Mouse (Mus musculus): ENCODE data around the gene Lzts2. TPM values are rescaled to one million over a fixed set of nuclear protein-coding genes. Genes with fewer than 3 reads are reported as not detected.

The Lzts2 gene
- polyA plus RNA-seq (2021; fragmentation: Nextera tagmentation): 12.8 and 21.9 TPM in 2 replicates
- long read RNA-seq, experiment 1, transcript Lzts2-202 (5 exons, 2,694 nt): major isoform, 66 of 127 reads
- long read RNA-seq, experiment 1, transcript Lzts2-201 (5 exons, 3,062 nt): minor isoform, 25 of 127 reads
- long read RNA-seq, experiment 1, partial matches to known transcripts: 16 of 127 reads
- long read RNA-seq, experiment 1, other reads (novel, unspliced or antisense): 20 of 127 reads
- long read RNA-seq, experiment 2, transcript Lzts2-202 (5 exons, 2,694 nt): major isoform, 8 of 20 reads
- long read RNA-seq, experiment 2, partial matches to known transcripts: 11 of 20 reads
- long read RNA-seq, experiment 2, other reads (novel, unspliced or antisense): 0 of 20 reads

DNA sequence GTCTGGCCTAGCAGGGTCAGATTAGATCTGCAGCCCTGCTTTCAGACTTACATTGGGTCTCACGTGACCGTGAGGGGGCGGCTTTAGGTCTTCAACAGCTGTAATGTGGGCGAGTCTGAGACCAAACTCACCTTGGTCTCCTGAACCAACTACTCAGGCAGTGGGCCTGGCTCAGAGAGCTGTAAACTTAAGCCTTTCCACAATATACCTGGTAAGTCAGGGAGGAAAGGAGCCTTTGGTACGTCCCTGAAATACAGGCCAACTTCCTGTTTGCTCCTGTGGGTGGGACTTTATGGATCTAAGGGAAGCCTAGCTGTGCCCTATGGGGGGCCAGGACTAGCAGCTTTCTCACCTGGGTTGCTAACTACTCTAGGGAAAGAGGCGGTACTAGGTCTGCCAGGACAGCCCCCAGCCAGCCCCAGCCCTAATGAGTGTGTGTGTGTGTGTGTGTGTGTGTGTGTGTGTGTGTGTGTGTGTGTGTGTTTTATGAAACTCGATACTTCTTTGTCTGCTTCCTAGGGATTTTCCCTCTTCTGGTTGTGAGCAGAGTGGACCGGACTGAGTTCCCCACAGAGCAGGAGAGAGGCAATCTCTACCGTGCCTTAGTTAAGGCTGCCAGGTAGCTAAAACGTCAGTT, at the start of gene Lzts2:
Gene Lzts2, plus strand, starts transcription at position 80 of the 637 bp plus-strand sequence.

DNA sequence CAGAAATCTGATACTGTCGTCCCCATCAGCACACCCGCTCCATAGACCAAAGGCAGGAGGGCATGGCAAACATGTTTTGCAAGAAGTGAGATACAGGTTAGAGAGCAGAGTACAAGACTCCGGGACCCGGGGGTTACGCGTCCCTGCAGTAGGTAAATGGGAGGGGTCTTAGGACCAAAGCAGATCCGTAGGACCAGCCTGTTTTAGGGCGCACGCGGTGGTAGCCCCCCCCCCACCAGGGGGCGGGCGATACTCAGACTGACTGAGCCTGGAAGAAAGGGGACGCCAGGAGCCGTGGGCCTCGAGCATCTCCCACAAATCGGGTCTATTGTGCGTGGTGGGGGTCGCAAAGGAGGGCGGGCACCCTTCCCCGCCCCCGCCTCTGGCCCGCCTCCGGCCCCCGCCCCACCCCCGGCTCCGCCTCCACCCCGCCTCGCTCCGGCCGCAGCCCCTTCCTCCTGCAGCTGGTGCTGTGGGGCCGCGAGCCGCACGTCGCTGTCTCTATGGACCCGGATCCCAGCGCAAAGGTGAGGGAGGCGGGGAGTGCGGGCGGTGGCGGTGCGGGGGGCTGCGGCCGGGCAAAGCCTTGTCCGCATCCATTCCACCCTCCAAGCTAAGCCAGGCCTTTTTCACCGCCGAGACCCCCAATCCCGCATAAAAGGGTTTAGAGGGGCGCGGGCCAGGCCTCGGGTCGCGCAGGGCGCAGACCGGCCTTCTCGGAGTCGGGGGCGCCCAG, 25.2 kb upstream of the Lzts2 start, which contains the start of gene Sema4g:
Gene Sema4g, plus strand, starts transcription at position 271 of the 736 bp plus-strand sequence.

DNA sequence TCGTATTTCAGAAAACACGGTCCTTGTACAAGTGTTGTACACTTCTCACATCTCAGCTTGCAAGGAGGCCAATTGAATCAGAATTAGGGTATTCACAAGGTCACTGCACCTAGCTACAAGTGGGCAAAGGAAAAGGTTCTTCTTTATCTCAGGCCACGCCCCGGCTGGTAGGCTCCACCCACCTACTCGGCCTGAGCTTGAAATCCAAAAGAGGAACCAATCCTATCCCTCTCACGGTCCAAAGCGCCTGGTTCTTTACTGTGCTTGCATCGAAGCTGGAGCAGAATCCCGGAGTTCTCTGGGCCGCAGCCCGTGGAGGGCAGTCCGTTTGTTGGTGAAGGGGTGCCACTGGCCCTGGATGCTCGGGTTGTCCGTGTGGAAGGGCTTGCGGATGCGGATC, 8.8 kb upstream of the Lzts2 start, which contains the start of gene Twnk:
Gene Twnk, plus strand, starts transcription at position 220 of the 400 bp plus-strand sequence.

DNA sequence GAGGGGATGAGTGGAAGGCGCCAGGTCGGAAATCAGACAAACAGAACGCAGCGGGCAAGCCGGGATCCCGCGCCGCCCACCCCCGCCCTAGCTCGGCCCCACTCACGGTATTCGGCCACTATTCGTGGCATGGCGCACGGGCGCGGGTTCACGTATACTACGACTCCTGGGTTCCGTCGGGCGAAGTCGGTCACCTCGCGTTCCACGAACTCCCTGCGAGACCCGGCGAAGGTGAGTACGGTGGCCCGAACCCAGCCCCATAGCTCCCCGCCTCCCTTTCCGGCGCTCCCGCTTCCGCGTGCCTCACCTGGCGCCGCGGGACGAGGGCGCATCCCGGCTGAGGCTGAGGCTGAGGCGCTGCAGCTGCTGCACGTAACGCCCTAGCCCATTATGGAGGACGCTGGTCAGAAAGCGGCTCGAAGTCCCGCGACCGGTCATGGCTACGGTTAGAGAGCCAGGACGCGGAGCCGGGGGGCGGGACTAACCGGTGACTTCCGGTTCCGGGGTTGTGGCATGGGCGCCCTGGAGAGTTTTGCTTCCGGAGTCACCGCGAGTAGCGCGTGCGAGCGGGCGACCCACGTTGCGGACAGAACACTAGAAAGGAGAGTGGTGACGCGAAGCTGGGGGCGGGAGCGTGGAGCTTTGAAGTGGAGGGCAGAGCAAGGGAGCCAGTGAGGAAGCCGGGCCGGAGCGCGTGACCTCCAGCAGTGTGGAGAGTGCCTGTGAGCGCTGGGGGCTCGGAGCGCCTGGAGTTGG, 8.1 kb upstream of the Lzts2 start, which contains the start of gene Mrpl43:
Gene Mrpl43, minus strand, starts transcription at position 486 of the 756 bp plus-strand sequence.

DNA sequence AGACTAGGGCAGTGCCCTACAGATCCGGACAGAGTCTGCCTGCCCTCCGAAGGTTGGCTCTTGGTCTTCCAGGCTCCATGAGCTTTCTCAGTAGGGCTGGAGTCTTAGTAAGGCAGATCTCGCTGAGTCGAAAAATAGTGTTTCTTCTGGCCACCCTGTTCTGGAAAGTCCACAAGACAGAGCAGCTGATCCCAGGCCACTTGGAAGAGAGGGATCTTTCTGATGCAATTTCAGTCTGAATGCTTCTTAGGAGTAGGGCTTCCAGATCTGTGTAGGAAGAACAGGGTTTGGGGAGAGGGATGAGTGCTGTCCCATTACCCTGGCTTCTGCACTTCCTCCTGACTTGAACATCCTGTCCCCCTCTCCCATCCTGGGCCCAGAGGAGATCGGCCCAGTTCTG, 31.4 kb downstream of the Lzts2 start, which contains the start of gene Pdzd7:
Gene Pdzd7, minus strand, starts transcription at position 67 of the 400 bp plus-strand sequence.

DNA sequence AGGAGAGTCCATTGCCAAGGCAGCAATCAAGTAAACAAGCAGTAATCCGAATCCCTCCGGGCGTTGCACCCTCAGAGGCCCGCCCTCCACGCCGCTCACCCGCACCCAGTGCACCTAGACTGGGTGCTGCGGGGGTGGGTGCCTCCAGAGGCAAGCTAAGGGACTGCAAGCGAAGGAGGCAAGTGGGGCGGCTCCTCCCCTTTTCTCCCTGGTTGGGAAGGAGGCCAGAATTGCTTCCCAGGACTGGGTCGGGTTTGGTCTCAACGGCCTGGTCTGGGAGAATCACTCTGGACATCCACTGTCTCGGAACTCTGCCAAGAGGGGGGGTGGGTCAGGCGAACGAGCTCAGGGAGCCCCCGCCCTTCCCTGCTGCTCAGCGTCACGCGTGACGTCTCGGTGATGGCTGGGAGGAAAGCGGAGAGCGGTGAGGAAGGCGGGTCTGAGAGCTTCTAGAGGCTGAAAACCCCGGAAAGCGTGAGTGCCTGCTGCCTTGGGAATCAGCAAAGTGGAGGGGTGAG, 33.3 kb downstream of the Lzts2 start, which contains the start of gene Sfxn3:
Gene Sfxn3, plus strand, starts transcription at position 87 of the 518 bp plus-strand sequence.

DNA sequence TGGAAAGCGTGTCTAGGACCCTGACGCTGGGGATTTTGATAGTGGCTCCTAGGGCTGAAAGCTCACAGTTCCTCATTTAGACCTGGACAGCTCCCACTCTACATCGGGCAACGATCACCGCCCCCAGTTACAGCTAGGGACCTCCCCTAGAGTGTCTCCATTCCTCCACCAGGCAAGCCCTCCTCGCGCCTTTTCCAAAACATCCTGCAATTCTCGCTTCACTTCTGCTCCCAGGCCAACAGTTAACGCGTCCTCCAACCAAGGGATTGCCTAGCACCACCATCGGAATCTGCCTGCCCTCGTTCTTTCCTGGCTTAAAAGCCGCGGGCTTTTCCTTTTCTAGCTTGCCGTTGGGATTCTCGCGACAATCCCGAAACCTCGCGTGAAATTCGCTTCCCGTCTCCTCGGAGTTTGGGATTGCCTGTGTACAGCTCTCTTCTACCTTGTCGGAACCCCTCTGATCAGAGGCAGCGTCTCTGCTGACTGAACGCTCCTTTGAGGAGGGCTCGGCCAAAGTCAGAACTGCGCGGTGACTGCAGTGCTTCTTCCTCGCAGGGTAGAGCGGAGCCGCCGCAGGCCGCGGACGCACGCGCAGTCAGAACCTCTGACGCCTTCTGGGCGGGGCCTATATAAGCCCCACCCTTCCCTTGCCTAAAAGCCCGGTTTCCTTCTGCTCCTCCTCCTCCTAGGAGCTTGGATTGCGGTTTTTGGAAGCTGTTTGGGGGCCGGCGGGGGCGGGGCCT, 60.5 kb downstream of the Lzts2 start, which contains the start of gene Kazald1:
Gene Kazald1, plus strand, starts transcription at position 662 of the 743 bp plus-strand sequence.

Other genes starting within 250 kb of the Lzts2 start
- 5.7 and 7.7 TPM in 2 replicates for gene Slf2, start 83.3 kb upstream of the Lzts2 start, polyA plus RNA-seq (2021; fragmentation: Nextera tagmentation)
- 1.3 and 2.4 TPM in 2 replicates for gene Sema4g, start 25.3 kb upstream of the Lzts2 start, polyA plus RNA-seq (2021; fragmentation: Nextera tagmentation)
- 7.2 and 8.9 TPM in 2 replicates for gene Twnk, start 8.8 kb upstream of the Lzts2 start, polyA plus RNA-seq (2021; fragmentation: Nextera tagmentation)
- gene Mrpl43, start 8.0 kb upstream of the Lzts2 start, polyA plus RNA-seq (2021; fragmentation: Nextera tagmentation): 91.6 and 91.7 TPM in 2 replicates
- 0.33 and 1.2 TPM in 2 replicates for gene Pdzd7, start 31.3 kb downstream of the Lzts2 start, polyA plus RNA-seq (2021; fragmentation: Nextera tagmentation)
- 67.6 and 69.9 TPM in 2 replicates for gene Sfxn3, start 33.1 kb downstream of the Lzts2 start, polyA plus RNA-seq (2021; fragmentation: Nextera tagmentation)
- 26.8 and 26.9 TPM in 2 replicates for gene Kazald1, start 60.8 kb downstream of the Lzts2 start, polyA plus RNA-seq (2021; fragmentation: Nextera tagmentation)
- not detected in 2 replicates for gene Tlx1, start 136.3 kb downstream of the Lzts2 start, polyA plus RNA-seq (2021; fragmentation: Nextera tagmentation)
- gene Lbx1, start 221.4 kb downstream of the Lzts2 start, polyA plus RNA-seq (2021; fragmentation: Nextera tagmentation): not detected in 2 replicates